ENCODE assay signal across 9 mouse cellular contexts in the genomic region with DNA sequence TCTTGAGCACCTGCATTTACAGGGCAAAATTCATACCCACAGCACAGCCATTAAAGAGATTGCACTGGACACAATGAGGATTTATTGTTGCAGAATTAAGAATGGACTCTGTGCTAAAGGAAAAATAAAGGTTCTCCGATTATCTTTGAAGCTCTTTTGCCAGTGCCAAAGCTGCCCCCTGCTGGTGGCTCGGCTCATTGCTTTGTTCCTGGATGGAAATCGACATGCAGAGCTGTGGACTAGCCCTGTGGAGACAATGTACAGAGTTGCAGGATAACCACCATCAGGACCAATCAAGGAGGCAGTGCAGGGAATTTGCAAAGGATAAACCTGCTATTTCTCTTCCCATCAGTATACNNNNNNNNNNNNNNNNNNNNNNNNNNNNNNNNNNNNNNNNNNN.
DNase-seq lines count a peak whose midpoint lies in the region; ATAC-seq and TF ChIP-seq lines count a peak whose summit lies in the region.
"Had no signal": no experiment of that assay in that cellular context is flagged by ENCODE, and none has a peak within 500 bp of the region (broad histone marks: within the 10 kb centered on the region; RNA-seq: fewer than 3 reads in every experiment).

No protein-coding gene starts in this region.

- H3K4me3 ChIP-seq in limb, embryonic 14.5 days (replicated peaks; ENCODE audit: low read length) = no peak overlapping the region
- no peak overlapping the region for H3K4me3 ChIP-seq in neural tube, embryonic 11.5 days (ENCODE audit: low read depth, low read length)

- 24% methylated on average over 3 of the region's 3 CpGs for WGBS in limb, embryonic 14.5 days
- WGBS in neural tube, embryonic 11.5 days = 18% methylated on average over 3 of the region's 3 CpGs

- no peaks in the 10 kb centered on the region for H3K27me3 ChIP-seq in limb, embryonic 14.5 days (ENCODE audit: control insufficient read depth, insufficient read depth, low read length)
- no peaks in the 10 kb centered on the region for H3K27me3 ChIP-seq in neural tube, embryonic 11.5 days (ENCODE audit: control insufficient read depth, insufficient read depth, low read length)

- no peaks in the 10 kb centered on the region for H3K9me3 ChIP-seq in limb, embryonic 14.5 days (ENCODE audit: control insufficient read depth, low read length)
- H3K9me3 ChIP-seq in neural tube, embryonic 11.5 days (ENCODE audit: control insufficient read depth, low read length) = no peaks in the 10 kb centered on the region

- H3K36me3 ChIP-seq in limb, embryonic 14.5 days (ENCODE audit: control insufficient read depth, insufficient read depth, low read length) = no peaks in the 10 kb centered on the region
- H3K36me3 ChIP-seq in neural tube, embryonic 11.5 days (ENCODE audit: control insufficient read depth, insufficient read depth, low read length) = no peaks in the 10 kb centered on the region

- peak; percentile 78 for DNase-seq in CD4-positive, CD25-positive, alpha-beta regulatory T cell, adult 2 months (ENCODE audit: low read depth, low spot score)
- DNase-seq in cerebellum, adult 18-20 months = peak; percentile 61 to 79
- DNase-seq in frontal cortex, postnatal 10 days (ENCODE audit: low spot score in 2 of 2) = peak; percentile 59 to 83
- DNase-seq in kidney, adult 8-10 months = peak; percentile 25 to 80
- DNase-seq in limb, embryonic 14.5 days (ENCODE audit: low spot score) = peak; percentile 78
- peak; percentile 87 for DNase-seq in neural tube, embryonic 11.5 days (ENCODE audit: low spot score)
- DNase-seq in telencephalon, adult 2 months (ENCODE audit: low read depth, low spot score) = peak; percentile 50

- H3K9ac ChIP-seq in limb, embryonic 14.5 days (ENCODE audit: low read depth, low read length, severe bottlenecking) = no peak overlapping the region
- H3K9ac ChIP-seq in neural tube, embryonic 11.5 days (ENCODE audit: low read length) = no peak overlapping the region

- peaks cover 10% of the 10 kb centered on the region for H3K4me1 ChIP-seq in limb, embryonic 14.5 days (ENCODE audit: control insufficient read depth, insufficient read depth, low read length)
- H3K4me1 ChIP-seq in neural tube, embryonic 11.5 days (ENCODE audit: control insufficient read depth, insufficient read depth, low read length) = no peaks in the 10 kb centered on the region

- no peak overlapping the region for H3K4me2 ChIP-seq in limb, embryonic 14.5 days (replicated peaks; ENCODE audit: low read depth, low read length, severe bottlenecking)
- H3K4me2 ChIP-seq in neural tube, embryonic 11.5 days (ENCODE audit: low read depth) = no peak overlapping the region

- ATAC-seq in CD4-positive, CD25-positive, alpha-beta regulatory T cell, adult 4 months = no peak
- no peak for ATAC-seq in limb, embryonic 14.5 days (ENCODE audit: low FRiP score, low read depth)
- ATAC-seq in neural tube, embryonic 11.5 days (ENCODE audit: insufficient read depth, low FRiP score, low TSS enrichment) = no peak

- H3K27ac ChIP-seq in limb, embryonic 14.5 days (replicated peaks; ENCODE audit: low read depth, low read length) = no peak overlapping the region
- H3K27ac ChIP-seq in neural tube, embryonic 11.5 days (ENCODE audit: low read depth, low read length) = no peak overlapping the region
- H3K27ac ChIP-seq: macrophage had no signal

- TF ChIP-seq POLR2A in limb, embryonic 14.5 days (IDR thresholded peaks at IDR 0.05; ENCODE audit: borderline replicate concordance, extremely low read depth, insufficient read depth, insufficient read length) = no peak
